Mouse (Mus musculus) small intestine, adult 2 months (tissue): ENCODE measurements around the gene Gpx4. TPM values are rescaled to one million over a fixed set of nuclear protein-coding genes. Genes with fewer than 3 reads are reported as not detected.

Experiments used
- H3K27ac ChIP-seq: fragments of 200-500 bp; 2 replicates; pipeline ENCODE4 v1.5.1; 2012; ENCODE audit warnings: low read depth, low read length, control low read depth, inconsistent platforms; ENCODE audit not compliant: insufficient read depth
- H3K27me3 ChIP-seq: fragments of 200-500 bp; 2 replicates; pipeline ENCODE4 v1.6.1; 2012; ENCODE audit warnings: mild to moderate bottlenecking, moderate library complexity, low read length, inconsistent platforms; ENCODE audit not compliant: control insufficient read depth, insufficient read depth
- H3K36me3 ChIP-seq: fragments of 200-500 bp; 2 replicates; pipeline ENCODE4 v1.6.1; 2012; ENCODE audit warnings: mild to moderate bottlenecking, low read length, control low read depth, inconsistent platforms; ENCODE audit not compliant: control insufficient read depth, insufficient read depth
- H3K4me1 ChIP-seq: fragments of 200-500 bp; 2 replicates; pipeline ENCODE4 v1.6.1; 2012; ENCODE audit warnings: low read length, inconsistent platforms, mixed read lengths; ENCODE audit not compliant: control insufficient read depth, insufficient read depth, insufficient read length
- H3K4me3 ChIP-seq: fragments of 200-500 bp; 2 replicates; pipeline ENCODE4 v1.5.1; 2012; ENCODE audit warnings: low read depth, mild to moderate bottlenecking, control low read depth, inconsistent platforms, low read length, moderate library complexity
- CTCF ChIP-seq: fragments of 200-500 bp; IDR thresholded peaks from 2 replicates; pipeline ENCODE4 v1.5.1; 2012; ENCODE audit warnings: low read depth, mild to moderate bottlenecking, control low read depth, inconsistent platforms, low read length, moderate library complexity, mixed read lengths; ENCODE audit not compliant: insufficient replicate concordance, insufficient read length; ENCODE audit errors: extremely low read depth
- POLR2A ChIP-seq: fragments of 200-500 bp; IDR thresholded peaks from 2 replicates; pipeline ENCODE4 v1.6.1; 2012; ENCODE audit warnings: low read depth, mild to moderate bottlenecking, control low read depth, inconsistent platforms, low read length, moderate library complexity
- WGBS: fragments of 180-500 bp; shearing (Covaris S2); methylation state at CpG from one replicate; pipeline ENCODE4 v1.1.7; 2018; 5-methylcytosine and 5-hydroxymethylcytosine counted together
- polyA plus RNA-seq: library from polyadenylated mRNA; depleted of rRNA; stranded (reverse); fragments of >200 nt; gene quantifications from 2 replicates; pipeline ENCODE4 v1.2.3, GENCODE M21; 2012; rRNA removed

Gene Gpx4
- polyA plus RNA-seq, 1 experiment: 646 TPM

DNA sequence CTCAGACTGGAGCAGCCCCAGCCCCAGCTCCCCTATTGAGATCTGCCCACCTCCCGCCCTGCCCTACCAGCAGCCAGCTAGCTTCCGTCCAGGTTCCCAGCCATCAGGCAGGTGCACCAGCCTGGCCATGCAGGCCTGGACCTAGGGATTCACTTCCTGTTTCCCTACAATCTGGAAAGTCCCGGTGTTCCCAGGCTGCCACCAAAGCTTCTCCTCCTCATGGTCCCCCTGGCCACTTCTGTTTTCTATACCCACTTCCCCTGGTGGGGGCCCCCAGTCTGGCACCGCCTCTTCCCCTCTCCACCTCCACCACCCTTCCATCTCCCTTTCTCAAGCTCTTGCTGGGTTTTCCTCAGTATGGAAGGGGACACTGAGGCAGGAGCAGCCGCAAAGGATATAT, 58.5 kb downstream of the Gpx4 start, which contains the start of gene Sbno2:
TSS of gene Sbno2 (minus strand) at position 112 of the 400 bp plus-strand sequence.
- no peak for TF ChIP-seq CTCF
- no peak for TF ChIP-seq POLR2A
- Histone ChIP-seq H3K27ac (peak within 1 kb of the TSS; percentile 92), H3K27me3 (no peaks in the 10 kb centered on the region), H3K4me3 (peak within 1 kb of the TSS; percentile 15), H3K36me3 (no peaks in the 10 kb centered on the region), H3K4me1 (peaks cover 18% of the 10 kb centered on the region)
- 52% methylated on average over 5 of the region's 5 CpGs for WGBS

DNA sequence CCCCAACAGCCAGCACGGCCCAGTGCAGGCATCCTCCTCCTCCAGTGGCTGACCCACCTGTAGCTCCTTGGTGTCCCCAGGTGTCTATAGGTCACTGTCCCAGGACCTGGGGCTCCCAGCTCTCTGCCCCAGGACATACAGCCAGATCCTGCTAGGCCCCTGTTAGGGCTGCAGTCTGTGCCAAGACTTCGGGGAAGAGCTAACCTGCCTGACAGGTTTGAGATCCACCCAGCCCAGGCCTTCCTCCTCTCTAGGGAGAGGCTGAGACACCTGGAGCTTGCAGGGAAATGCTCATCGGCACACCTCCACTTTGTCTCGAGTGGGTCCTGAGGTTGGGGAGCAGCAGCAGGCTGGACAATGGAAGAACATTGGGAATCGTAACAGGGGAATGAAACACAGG, 59.0 kb downstream of the Gpx4 start:
- Histone ChIP-seq H3K4me1 (peaks cover 15% of the 10 kb centered on the region), H3K36me3 (no peaks in the 10 kb centered on the region), H3K27me3 (no peaks in the 10 kb centered on the region), H3K27ac (peak overlapping the region; percentile 92), H3K4me3 (peak overlapping the region; percentile 15)
- TF ChIP-seq CTCF (no peak), POLR2A (0 out of 2 replicates have a peak, but pooled peaks have one; percentile 13)
- 27% methylated on average over 5 of the region's 5 CpGs for WGBS

Other genes with a start within 250 kb of the Gpx4 start
- gene Misp, start 226.2 kb upstream of the Gpx4 start, polyA plus RNA-seq: 141 and 347 TPM in 2 replicates
- 150 and 285 TPM in 2 replicates for gene Ptbp1, start 192.7 kb upstream of the Gpx4 start, polyA plus RNA-seq
- gene Prtn3, start 172.7 kb upstream of the Gpx4 start, polyA plus RNA-seq: 1.6 and 2.1 TPM in 2 replicates
- 2.8 and 5.3 TPM in 2 replicates for gene Plppr3, start 172.5 kb upstream of the Gpx4 start, polyA plus RNA-seq
- 0.72 TPM in 1 of 2 replicates, not detected in the other for gene Elane, start 160.9 kb upstream of the Gpx4 start, polyA plus RNA-seq
- gene Cfd, start 156.3 kb upstream of the Gpx4 start, polyA plus RNA-seq: 48.6 and 122 TPM in 2 replicates
- 34.8 and 58.1 TPM in 2 replicates for gene Med16, start 138.2 kb upstream of the Gpx4 start, polyA plus RNA-seq
- not detected in 2 replicates for gene Gm26602, start 136.3 kb upstream of the Gpx4 start, polyA plus RNA-seq
- 3.0 and 5.9 TPM in 2 replicates for gene Kiss1r, start 130.2 kb upstream of the Gpx4 start, polyA plus RNA-seq
- gene R3hdm4, start 126.0 kb upstream of the Gpx4 start, polyA plus RNA-seq: 86.4 and 104 TPM in 2 replicates
- gene Arid3a, start 120.1 kb upstream of the Gpx4 start, polyA plus RNA-seq: 10.7 and 23.9 TPM in 2 replicates
- gene Wdr18, start 87.0 kb upstream of the Gpx4 start, polyA plus RNA-seq: 34.8 and 44.6 TPM in 2 replicates
- gene Grin3b, start 76.5 kb upstream of the Gpx4 start, polyA plus RNA-seq: not detected in 2 replicates
- 225 and 441 TPM in 2 replicates for gene Tmem259, start 62.8 kb upstream of the Gpx4 start, polyA plus RNA-seq
- gene Cnn2, start 58.6 kb upstream of the Gpx4 start, polyA plus RNA-seq: 49.9 and 72.8 TPM in 2 replicates
- gene Abca7, start 50.7 kb upstream of the Gpx4 start, polyA plus RNA-seq: 18.1 and 33.4 TPM in 2 replicates
- 23.2 and 36.8 TPM in 2 replicates for gene Arhgap45, start 30.5 kb upstream of the Gpx4 start, polyA plus RNA-seq
- gene Polr2e, start 7.4 kb upstream of the Gpx4 start, polyA plus RNA-seq: 140 and 186 TPM in 2 replicates
- 61.2 and 126 TPM in 2 replicates for gene Sbno2, start 58.4 kb downstream of the Gpx4 start, polyA plus RNA-seq
- gene Stk11, start 68.6 kb downstream of the Gpx4 start, polyA plus RNA-seq: 77.5 and 124 TPM in 2 replicates
- 2,309 and 4,813 TPM in 2 replicates for gene Atp5d, start 91.5 kb downstream of the Gpx4 start, polyA plus RNA-seq
- 3.7 and 6.6 TPM in 2 replicates for gene Cbarp, start 93.7 kb downstream of the Gpx4 start, polyA plus RNA-seq
- gene Midn, start 101.1 kb downstream of the Gpx4 start, polyA plus RNA-seq: 151 and 372 TPM in 2 replicates
- gene Cirbp, start 118.8 kb downstream of the Gpx4 start, polyA plus RNA-seq: 18.5 and 48.0 TPM in 2 replicates
- gene 1600002K03Rik, start 125.8 kb downstream of the Gpx4 start, polyA plus RNA-seq: 6.8 and 9.0 TPM in 2 replicates
- gene Efna2, start 132.3 kb downstream of the Gpx4 start, polyA plus RNA-seq: 1.5 and 1.8 TPM in 2 replicates
- gene Mum1, start 179.3 kb downstream of the Gpx4 start, polyA plus RNA-seq: 11.6 and 23.7 TPM in 2 replicates
- 800 and 1,176 TPM in 2 replicates for gene Ndufs7, start 202.0 kb downstream of the Gpx4 start, polyA plus RNA-seq
- 13.1 and 55.2 TPM in 2 replicates for gene Gamt, start 213.8 kb downstream of the Gpx4 start, polyA plus RNA-seq
- gene Dazap1, start 214.3 kb downstream of the Gpx4 start, polyA plus RNA-seq: 46.6 and 89.3 TPM in 2 replicates
- gene Rps15, start 245.3 kb downstream of the Gpx4 start, polyA plus RNA-seq: 741 and 887 TPM in 2 replicates
- gene Apc2, start 248.8 kb downstream of the Gpx4 start, polyA plus RNA-seq: 0.65 and 0.96 TPM in 2 replicates